Mouse (Mus musculus) brain, embryonic 14.5 days (tissue): ENCODE data around the gene Bbs9.

ENCODE experiments used
- CTCF ChIP-seq: fragments of 200-500 bp; IDR thresholded peaks from 2 replicates; pipeline ENCODE4 v1.5.1; 2012; ENCODE audit warnings: inconsistent platforms, mild to moderate bottlenecking, moderate library complexity, borderline replicate concordance; ENCODE audit not compliant: insufficient read depth, insufficient read length; ENCODE audit errors: extremely low read depth
- POLR2A ChIP-seq: fragments of 200-500 bp; IDR thresholded peaks from 2 replicates; pipeline ENCODE4 v1.6.1; 2012; ENCODE audit warnings: mild to moderate bottlenecking, inconsistent platforms, borderline replicate concordance; ENCODE audit not compliant: poor library complexity, insufficient read depth, insufficient read length, severe bottlenecking; ENCODE audit errors: extremely low read depth

GRCm38 (mm10) chr9:22754081-22754672 lies 278.7 kb downstream of the Bbs9 start:
- TF ChIP-seq CTCF (no peak), POLR2A (no peak)
